Mouse (Mus musculus) kidney, embryonic 15.5 days (tissue): Measurements from ENCODE around the gene H2afb3. TPM values are rescaled to one million over a fixed set of nuclear protein-coding genes. Genes with fewer than 3 reads are reported as not detected.
"Not testable (repeated sequence)": the region's sequence is repeated elsewhere in the genome, so short reads cannot be mapped to it uniquely, and the experiment has no call there.

Experiments used
- ATAC-seq: fragments of 200-750 bp; cut with Nextera tagmentation; replicated peaks from 2 replicates; pipeline ENCODE4 v1.8.0; 2017; ENCODE audit warnings: moderate TSS enrichment; ENCODE audit not compliant: low FRiP score
- H3K27ac ChIP-seq: fragments of 300-500 bp; sonication (generic); 2 replicates; pipeline ENCODE4 v1.5.1; 2015; ENCODE audit warnings: mild to moderate bottlenecking, inconsistent platforms
- H3K27me3 ChIP-seq: fragments of 300-500 bp; sonication (generic); 2 replicates; pipeline ENCODE4 v1.6.1; 2015; ENCODE audit warnings: inconsistent platforms
- H3K36me3 ChIP-seq: fragments of 300-500 bp; sonication (generic); 2 replicates; pipeline ENCODE4 v1.6.1; 2015; ENCODE audit warnings: inconsistent platforms
- H3K4me1 ChIP-seq: fragments of 300-500 bp; sonication (generic); 2 replicates; pipeline ENCODE4 v1.6.1; 2015; ENCODE audit warnings: inconsistent platforms
- H3K4me2 ChIP-seq: fragments of 300-500 bp; sonication (generic); 2 replicates; pipeline ENCODE4 v1.6.1; 2015; ENCODE audit warnings: moderate library complexity, mild to moderate bottlenecking, inconsistent platforms
- H3K4me3 ChIP-seq: fragments of 300-500 bp; sonication (generic); replicated peaks from 2 replicates; pipeline ENCODE4 v1.5.1; 2015; ENCODE audit warnings: mild to moderate bottlenecking, inconsistent platforms
- H3K9ac ChIP-seq: fragments of 300-500 bp; sonication (generic); 2 replicates; pipeline ENCODE4 v1.6.1; 2015; ENCODE audit warnings: mild to moderate bottlenecking, inconsistent platforms
- H3K9me3 ChIP-seq: fragments of 300-500 bp; sonication (generic); replicated peaks from 2 replicates; pipeline ENCODE4 v1.6.1; 2016; ENCODE audit warnings: inconsistent platforms
- WGBS: fragments of 180-500 bp; shearing (Covaris S2); methylation state at CpG from one replicate; pipeline ENCODE4 v1.1.7; 2015; ENCODE audit warnings: mixed read lengths; 5-methylcytosine and 5-hydroxymethylcytosine counted together
- polyA plus RNA-seq: library from polyadenylated mRNA; unstranded; fragments of >200 nt; fragmentation: Nextera tagmentation; extraction: Ambion mirVana; gene quantifications from 2 replicates; pipeline ENCODE4 v1.2.1, GENCODE M21; 2015

The H2afb3 gene
- polyA plus RNA-seq: not detected in 2 replicates

DNA sequence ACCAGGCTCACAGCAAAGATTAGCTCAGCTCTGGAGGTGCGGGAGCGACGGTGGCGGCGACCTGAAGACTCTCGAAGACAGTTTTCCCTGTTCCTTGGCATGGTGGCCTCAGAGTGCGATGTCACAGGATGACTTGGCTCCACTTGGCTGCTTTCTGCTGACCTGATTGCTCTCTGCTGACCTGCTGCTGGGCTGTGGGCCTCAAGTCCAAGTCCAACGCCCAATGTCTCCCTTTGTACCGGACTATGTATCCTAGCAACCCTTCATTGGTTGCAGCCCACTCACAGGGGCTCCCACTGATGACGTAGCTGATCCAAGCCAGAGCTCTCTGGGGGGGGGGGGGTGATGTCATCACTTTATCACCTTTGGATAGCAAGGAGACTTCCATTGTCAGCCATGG lies at the start of gene H2afb3:
H2afb3 (minus strand) TSS at position 101 of the 400 bp plus-strand sequence.
- not testable (repeated sequence) for H3K9me3 ChIP-seq, H3K27ac ChIP-seq, H3K4me3 ChIP-seq, H3K4me2 ChIP-seq, ATAC-seq, H3K36me3 ChIP-seq, H3K9ac ChIP-seq, H3K4me1 ChIP-seq, H3K27me3 ChIP-seq
- 91% methylated on average over 9 of the region's 10 CpGs for WGBS

DNA sequence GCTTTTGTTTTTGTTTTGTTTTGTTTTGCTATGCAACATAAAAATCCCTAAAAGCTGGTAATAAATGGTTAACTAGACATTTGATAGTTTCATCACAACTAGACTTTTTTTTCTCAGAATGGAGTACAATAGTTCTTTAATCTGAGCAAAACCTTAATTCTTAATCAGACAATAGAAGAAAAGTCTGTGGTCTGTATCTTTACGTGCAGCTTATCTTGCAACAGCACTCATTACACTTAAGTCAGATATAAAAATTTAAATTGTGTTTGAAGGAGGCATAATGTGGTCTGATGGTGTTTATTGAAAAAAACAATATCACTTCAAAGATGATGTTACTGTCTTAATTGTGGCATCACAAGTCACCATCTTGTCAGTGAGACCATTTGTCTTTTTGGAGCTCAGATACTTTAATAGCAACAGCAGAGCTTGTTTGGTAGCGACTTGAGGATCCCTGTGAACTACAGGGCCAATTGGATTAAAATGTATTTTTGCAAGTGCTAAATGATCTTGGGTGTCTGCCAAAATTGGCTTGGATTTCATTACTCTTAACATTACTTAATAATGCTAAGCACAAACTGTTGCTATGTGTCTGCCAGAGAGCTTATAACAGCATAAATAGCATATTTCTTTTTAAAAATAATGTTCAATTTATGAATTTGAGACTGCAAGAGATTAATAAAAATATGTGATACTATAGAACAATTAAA lies 11.3 kb downstream of the H2afb3 start:
- H3K4me1 ChIP-seq: no peaks in the 10 kb centered on the region
- no peak for ATAC-seq
- 69% methylated on average over 2 of the region's 2 CpGs for WGBS
- H3K27ac ChIP-seq: no peak overlapping the region
- no peaks in the 10 kb centered on the region for H3K9me3 ChIP-seq
- H3K4me3 ChIP-seq: no peak overlapping the region
- no peaks in the 10 kb centered on the region for H3K27me3 ChIP-seq
- no peaks in the 10 kb centered on the region for H3K36me3 ChIP-seq
- no peak overlapping the region for H3K9ac ChIP-seq
- no peak overlapping the region for H3K4me2 ChIP-seq

DNA sequence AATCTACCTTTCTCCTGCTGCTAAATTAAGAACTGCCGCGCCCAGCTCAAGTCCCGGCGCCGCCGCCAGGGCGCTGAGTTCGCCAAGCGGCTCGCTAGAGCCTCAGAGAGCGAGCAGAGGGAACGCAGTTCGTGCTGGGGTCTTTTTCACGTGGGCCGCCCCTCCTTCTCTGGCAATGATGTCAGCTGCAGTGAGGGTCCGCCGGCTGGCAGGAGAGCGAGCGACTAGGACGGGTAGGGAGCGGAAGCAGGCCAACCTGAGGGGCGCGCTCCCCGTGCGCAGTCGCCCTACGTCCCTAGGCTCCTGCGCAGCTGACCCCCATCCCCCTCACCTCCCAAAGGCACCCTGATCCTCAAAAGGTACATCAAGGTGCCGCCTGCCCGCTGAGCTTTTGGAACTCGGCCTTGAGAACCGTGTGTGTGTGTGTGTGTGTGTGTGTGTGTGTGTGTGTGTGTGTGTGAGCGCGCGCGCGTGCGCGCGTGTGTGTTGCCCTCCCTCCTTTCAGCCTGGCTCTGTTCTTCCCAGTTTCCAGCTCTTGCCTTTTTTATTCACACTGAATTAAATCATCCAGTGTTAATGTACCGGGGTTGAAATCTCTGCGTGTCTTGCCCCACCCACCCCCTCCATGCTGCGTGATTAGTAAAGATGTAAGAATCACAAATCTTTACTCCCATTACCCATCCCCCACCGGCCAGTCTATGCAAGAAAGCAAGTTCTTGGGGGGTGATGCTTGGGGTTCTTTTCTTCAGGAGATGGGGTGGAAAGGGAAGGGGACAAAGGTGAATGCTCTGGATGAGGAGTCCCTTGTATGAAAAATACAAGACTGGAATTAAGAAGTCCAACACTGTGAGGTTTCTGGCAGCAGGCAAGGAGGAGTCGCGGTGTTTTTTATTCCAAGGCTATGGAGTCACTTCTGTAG lies 19.8 kb downstream of the H2afb3 start:
- Histone ChIP-seq H3K4me2 (peak overlapping the region; percentile 76), H3K27ac (no peak overlapping the region), H3K4me3 (peak overlapping the region; percentile 50), H3K4me1 (no peaks in the 10 kb centered on the region), H3K36me3 (no peaks in the 10 kb centered on the region), H3K9ac (no peak overlapping the region), H3K9me3 (no peaks in the 10 kb centered on the region), H3K27me3 (peaks cover 26% of the 10 kb centered on the region)
- peak; percentile 43 for ATAC-seq
- WGBS: 10% methylated on average over 46 of the region's 46 CpGs

DNA sequence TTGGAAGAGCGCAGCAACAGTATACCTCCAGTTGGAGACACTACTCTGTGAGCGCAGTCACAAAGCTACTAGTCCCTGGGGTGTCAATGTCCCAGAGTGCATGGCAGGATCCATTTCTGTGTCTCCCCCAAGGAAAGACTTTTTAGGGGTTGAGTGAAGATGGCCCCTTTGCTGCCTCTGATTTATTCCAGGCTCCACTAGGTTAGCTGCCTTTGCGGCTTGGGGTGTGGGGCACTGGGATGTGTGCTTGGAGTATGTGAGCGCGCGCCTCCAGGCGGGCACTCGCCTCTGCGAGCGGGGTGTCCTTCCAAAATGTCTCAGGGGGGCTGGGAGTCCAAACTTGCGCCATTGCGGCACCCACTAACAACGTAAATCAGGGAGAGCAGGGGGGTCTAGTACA lies 21.2 kb downstream of the H2afb3 start:
- H3K27me3 ChIP-seq: peaks cover 26% of the 10 kb centered on the region
- H3K36me3 ChIP-seq: no peaks in the 10 kb centered on the region
- no peak overlapping the region for H3K27ac ChIP-seq
- H3K9ac ChIP-seq: no peak overlapping the region
- no peaks in the 10 kb centered on the region for H3K4me1 ChIP-seq
- H3K9me3 ChIP-seq: no peaks in the 10 kb centered on the region
- 0 out of 2 replicates have a peak overlapping the region, but pooled peaks have one; percentile 44 for H3K4me3 ChIP-seq
- 15% methylated on average over 13 of the region's 13 CpGs for WGBS
- no peak for ATAC-seq
- H3K4me2 ChIP-seq: peak overlapping the region; percentile 76

DNA sequence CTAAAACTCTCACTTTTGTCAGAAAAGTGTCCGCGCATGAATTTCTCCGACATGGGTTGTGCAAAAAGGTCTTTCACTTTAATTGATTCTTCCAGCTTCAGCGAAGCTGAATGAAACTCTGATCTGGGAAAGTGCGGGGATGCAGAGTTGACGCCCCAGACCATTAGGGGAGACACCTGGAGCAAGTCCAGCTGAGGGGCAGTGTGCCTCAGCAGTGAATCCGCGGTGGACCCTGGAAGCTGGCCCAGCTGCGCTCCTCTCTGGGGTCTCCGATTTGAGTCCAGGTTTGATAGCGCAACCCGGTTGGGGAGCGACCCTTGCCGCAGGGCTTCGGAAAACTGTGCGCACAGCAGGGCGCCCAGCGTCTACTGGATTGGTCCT lies 22.0 kb downstream of the H2afb3 start:
- Histone ChIP-seq H3K36me3 (no peaks in the 10 kb centered on the region), H3K4me3 (peak overlapping the region; percentile 44), H3K27me3 (peaks cover 26% of the 10 kb centered on the region), H3K27ac (no peak overlapping the region), H3K4me2 (peak overlapping the region; percentile 76), H3K9me3 (no peaks in the 10 kb centered on the region), H3K4me1 (no peaks in the 10 kb centered on the region), H3K9ac (no peak overlapping the region)
- ATAC-seq: no peak
- 13% methylated on average over 18 of the region's 18 CpGs for WGBS

DNA sequence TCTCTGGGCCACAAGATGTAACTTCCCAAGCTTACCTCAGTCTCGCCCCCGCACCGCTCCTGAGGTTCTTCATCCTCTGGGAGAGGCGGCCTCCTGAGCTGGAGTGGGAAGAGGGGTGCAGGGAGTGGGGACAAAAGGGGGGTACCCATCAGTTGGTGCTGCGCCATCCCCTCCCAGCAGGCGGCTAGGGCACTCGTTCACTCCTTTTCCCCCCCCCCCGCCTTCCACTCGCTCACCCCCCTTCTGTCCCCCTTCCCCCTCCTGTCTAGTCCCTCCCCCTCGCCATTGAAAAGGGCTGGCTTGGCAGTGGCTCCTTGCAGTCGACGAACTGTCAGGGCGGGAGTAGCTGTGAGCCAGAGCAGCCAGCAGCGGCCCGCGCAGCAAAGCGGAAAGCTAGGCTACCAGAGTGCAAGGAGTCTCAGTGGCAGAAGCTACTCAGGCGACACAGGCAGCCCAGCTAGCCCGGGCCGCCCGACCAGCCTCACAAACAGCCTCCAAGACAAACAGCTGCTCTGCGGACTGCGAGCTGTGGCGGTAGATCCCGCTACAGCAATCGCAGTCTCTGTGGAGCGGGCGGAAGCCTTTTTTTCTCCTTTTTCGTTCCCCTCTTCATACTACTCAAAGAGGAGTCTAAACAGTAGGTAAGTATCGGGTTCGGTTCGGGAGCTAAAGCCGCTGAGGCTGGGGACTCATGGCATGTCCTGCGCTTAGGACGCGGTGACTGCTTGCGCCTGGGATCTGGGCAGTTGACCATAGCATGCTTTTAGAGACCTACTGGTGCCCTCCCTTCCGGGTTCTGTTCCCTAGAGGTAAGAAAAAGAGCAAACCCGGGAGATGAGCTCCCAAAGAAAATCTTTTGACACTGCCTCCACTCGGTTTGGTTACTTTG lies 22.6 kb downstream of the H2afb3 start, which contains the start of gene Pcdh11x:
Pcdh11x (plus strand) TSS at position 249 of the 889 bp plus-strand sequence.
- Histone ChIP-seq H3K27me3 (peaks cover 26% of the 10 kb centered on the region), H3K4me2 (peak within 1 kb of the TSS; percentile 76), H3K4me3 (peak within 1 kb of the TSS; percentile 44), H3K9me3 (no peaks in the 10 kb centered on the region), H3K9ac (no peak within 1 kb of the TSS), H3K4me1 (no peaks in the 10 kb centered on the region), H3K27ac (no peak within 1 kb of the TSS), H3K36me3 (no peaks in the 10 kb centered on the region)
- WGBS: 10% methylated on average over 33 of the region's 40 CpGs
- ATAC-seq: peak; percentile 92

DNA sequence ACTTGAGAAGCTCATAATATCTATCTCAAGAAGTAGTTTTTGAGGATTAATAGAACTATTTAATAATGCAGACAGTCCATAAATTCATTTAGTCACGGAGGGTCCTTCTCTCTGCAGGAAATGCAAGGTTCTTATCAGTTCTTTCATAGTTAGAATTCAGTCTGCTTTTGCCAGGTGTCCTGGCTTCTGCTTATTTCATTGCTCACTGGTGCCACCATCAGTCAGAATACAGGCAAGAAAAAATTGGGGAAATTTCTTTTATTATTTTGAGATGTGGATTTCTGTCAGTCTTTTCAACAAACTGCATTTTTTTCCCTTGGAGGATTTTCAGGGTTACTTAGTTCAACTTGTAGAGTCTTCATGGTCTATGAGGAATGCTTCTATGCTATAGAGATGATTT lies 25.4 kb downstream of the H2afb3 start:
- ATAC-seq: no peak
- H3K9ac ChIP-seq: no peak overlapping the region
- peaks cover 26% of the 10 kb centered on the region for H3K27me3 ChIP-seq
- no peak overlapping the region for H3K27ac ChIP-seq
- H3K4me3 ChIP-seq: no peak overlapping the region
- no peaks in the 10 kb centered on the region for H3K9me3 ChIP-seq
- no peaks in the 10 kb centered on the region for H3K36me3 ChIP-seq
- H3K4me1 ChIP-seq: no peaks in the 10 kb centered on the region
- 6% methylated on average over 1 of the region's 1 CpGs for WGBS
- H3K4me2 ChIP-seq: no peak overlapping the region

DNA sequence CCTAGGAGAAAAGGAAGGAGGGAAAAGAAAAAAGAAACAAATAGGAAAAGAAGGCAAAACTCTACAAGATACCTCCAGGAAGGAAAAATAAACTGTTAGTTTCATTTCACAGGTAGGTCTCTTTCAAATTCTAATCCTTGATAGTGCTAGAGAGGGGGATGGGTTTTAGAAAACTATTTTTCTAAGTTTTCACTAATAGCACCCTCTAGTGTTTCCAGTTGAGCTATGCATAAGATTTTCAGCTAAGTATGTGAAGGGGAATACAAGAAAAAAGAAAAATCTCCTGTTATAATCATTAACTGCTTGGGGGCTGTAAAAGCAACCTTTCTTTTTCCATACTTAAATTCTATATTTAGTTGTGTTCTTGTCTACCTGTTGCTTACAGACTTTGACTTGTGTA lies 27.4 kb downstream of the H2afb3 start:
- Histone ChIP-seq H3K9me3 (no peaks in the 10 kb centered on the region), H3K27ac (no peak overlapping the region), H3K4me1 (no peaks in the 10 kb centered on the region), H3K4me3 (no peak overlapping the region), H3K4me2 (no peak overlapping the region), H3K36me3 (no peaks in the 10 kb centered on the region), H3K9ac (no peak overlapping the region), H3K27me3 (peaks cover 12% of the 10 kb centered on the region; the same call in 1 of the 2 replicates)
- no peak for ATAC-seq

Other genes with a start within 250 kb of the H2afb3 start
- 1.4 and 2.5 TPM in 2 replicates for gene Pcdh11x, start 22.8 kb downstream of the H2afb3 start, polyA plus RNA-seq